Mouse (Mus musculus) c-Kit-positive CD71-positive TER-119-negative erythroid progenitor cells, embryonic 14.5 days (primary cell): ENCODE data around the gene Acvrl1.

ENCODE experiments used
- DNase-seq: peaks from one replicate; pipeline ENCODE4 v3.0.0-alpha.2; 2013; ENCODE audit warnings: low read depth

Gene Acvrl1

GRCm38 (mm10) chr15:101192260-101192640 lies 63.9 kb downstream of the Acvrl1 start:
- no peak for DNase-seq

GRCm38 (mm10) chr15:101192651-101193050 lies 64.3 kb downstream of the Acvrl1 start:
- DNase-seq: no peak

DNA sequence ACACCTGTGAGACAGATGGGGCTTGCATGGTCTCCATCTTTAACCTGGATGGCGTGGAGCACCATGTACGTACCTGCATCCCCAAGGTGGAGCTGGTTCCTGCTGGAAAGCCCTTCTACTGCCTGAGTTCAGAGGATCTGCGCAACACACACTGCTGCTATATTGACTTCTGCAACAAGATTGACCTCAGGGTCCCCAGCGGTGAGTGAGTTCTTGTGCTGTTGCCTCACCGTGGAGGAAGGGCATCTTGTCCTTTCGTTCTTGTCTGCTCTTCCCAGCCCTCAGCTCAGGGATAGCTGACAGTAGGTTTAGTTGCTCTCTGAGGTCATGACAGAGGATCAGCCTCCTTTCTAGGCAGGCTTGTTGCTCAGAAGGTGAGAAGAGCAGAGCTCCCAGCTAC lies 65.6 kb downstream of the Acvrl1 start:
- DNase-seq: no peak
